Mouse (Mus musculus) C2C12 (cell line): ENCODE results near the gene Serhl. TPM values are rescaled to one million over a fixed set of nuclear protein-coding genes. Genes with fewer than 3 reads are reported as not detected.
"Not testable (repeated sequence)": the region's sequence is repeated elsewhere in the genome, so short reads cannot be mapped to it uniquely, and the experiment has no call there.

Experiments used
- H3K27me3 ChIP-seq: one replicate; pipeline ENCODE4 v1.6.1; 2011; ENCODE audit not compliant: control insufficient read depth, insufficient read depth, insufficient read length
- H3K36me3 ChIP-seq: one replicate; pipeline ENCODE4 v1.6.1; 2011; ENCODE audit not compliant: control insufficient read depth, insufficient read depth
- H3K4me3 ChIP-seq: one replicate; pipeline ENCODE4 v1.5.1; 2011; ENCODE audit warnings: mild to moderate bottlenecking, control low read depth; ENCODE audit not compliant: poor library complexity, insufficient read depth, severe bottlenecking
- H3K79me2 ChIP-seq: one replicate; pipeline ENCODE4 v1.6.1; 2011; ENCODE audit not compliant: control insufficient read depth, insufficient read depth
- H3K79me3 ChIP-seq: one replicate; pipeline ENCODE4 v1.6.1; 2011; ENCODE audit warnings: low read depth, control low read depth
- H3ac ChIP-seq: one replicate; pipeline ENCODE3; 2011; ENCODE audit warnings: low read depth; ENCODE audit not compliant: control insufficient read depth, insufficient read length
- CEBPB ChIP-seq: IDR thresholded peaks from one replicate; pipeline ENCODE4 v1.6.1; 2011; ENCODE audit warnings: low read depth, mild to moderate bottlenecking, control low read depth, moderate library complexity
- CTCF ChIP-seq: IDR thresholded peaks from one replicate; pipeline ENCODE4 v1.5.1; 2011; ENCODE audit not compliant: control insufficient read depth, insufficient read depth, insufficient read length
- FOSL1 ChIP-seq: IDR thresholded peaks from one replicate; pipeline ENCODE4 v1.8.0; 2011; ENCODE audit warnings: mild to moderate bottlenecking, low read length; ENCODE audit not compliant: poor library complexity, insufficient read depth, severe bottlenecking
- MAX ChIP-seq: IDR thresholded peaks from one replicate; pipeline ENCODE4 v1.6.1; 2011; ENCODE audit warnings: mild to moderate bottlenecking, control low read depth
- MYOD1 ChIP-seq: IDR thresholded peaks from one replicate; pipeline ENCODE4 v1.6.1; 2011; ENCODE audit warnings: low read depth; ENCODE audit not compliant: control insufficient read depth, insufficient read length
- MYOG ChIP-seq: IDR thresholded peaks from one replicate; pipeline ENCODE4 v1.6.1; 2011; ENCODE audit not compliant: control insufficient read depth, insufficient read length; ENCODE audit errors: extremely low read depth
- USF1 ChIP-seq: IDR thresholded peaks from one replicate; pipeline ENCODE4 v1.6.1; 2011; ENCODE audit warnings: low read depth, mild to moderate bottlenecking, control low read depth, moderate library complexity
- long read RNA-seq, 2 experiments: library from polyadenylated mRNA; unstranded; transcript quantifications; one replicate each; pipeline ENCODE4 v2.0.0; 2019 to 2020
- polyA plus RNA-seq: library from polyadenylated mRNA; unstranded; fragments of >200 nt; fragmentation: generic; extraction: Trizol; gene quantifications from one replicate; pipeline ENCODE4 v1.2.1, GENCODE M21; 2012; ENCODE audit warnings: missing spikeins

Gene Serhl
- 17.8 TPM for polyA plus RNA-seq
- long read RNA-seq, experiment 1, transcript Serhl-201 (12 exons, 1,371 nt) = major isoform, 24 of 35 reads
- long read RNA-seq, experiment 1, partial matches to known transcripts = 2 of 35 reads
- long read RNA-seq, experiment 1, other reads (novel, unspliced or antisense) = 6 of 35 reads
- long read RNA-seq, experiment 2, transcript Serhl-201 (12 exons, 1,371 nt) = major isoform, 21 of 33 reads
- long read RNA-seq, experiment 2, partial matches to known transcripts = 0 of 33 reads
- long read RNA-seq, experiment 2, other reads (novel, unspliced or antisense) = 11 of 33 reads

DNA sequence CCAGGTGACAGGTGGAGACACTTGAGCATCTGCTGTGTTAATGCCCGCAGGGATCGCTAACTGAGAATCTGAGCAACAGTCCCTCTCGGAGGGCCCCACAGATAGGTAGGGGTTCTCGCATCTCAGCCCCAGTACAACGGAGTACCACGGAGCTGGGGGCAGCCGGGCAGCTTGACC lies at the start of gene Serhl:
Serhl (plus strand) TSS at position 78 of the 177 bp plus-strand sequence.
- no peak within 1 kb of the TSS for H3ac ChIP-seq
- H3K36me3 ChIP-seq = no peaks in the 10 kb centered on the region
- H3K79me3 ChIP-seq = no peaks in the 10 kb centered on the region
- H3K79me2 ChIP-seq = no peaks in the 10 kb centered on the region
- TF ChIP-seq MYOG (no peak), MAX (no peak), USF1 (no peak), CTCF (no peak), CEBPB (no peak), MYOD1 (no peak), FOSL1 (no peak)
- peaks cover 20% of the 10 kb centered on the region for H3K27me3 ChIP-seq
- H3K4me3 ChIP-seq = no peak within 1 kb of the TSS

DNA sequence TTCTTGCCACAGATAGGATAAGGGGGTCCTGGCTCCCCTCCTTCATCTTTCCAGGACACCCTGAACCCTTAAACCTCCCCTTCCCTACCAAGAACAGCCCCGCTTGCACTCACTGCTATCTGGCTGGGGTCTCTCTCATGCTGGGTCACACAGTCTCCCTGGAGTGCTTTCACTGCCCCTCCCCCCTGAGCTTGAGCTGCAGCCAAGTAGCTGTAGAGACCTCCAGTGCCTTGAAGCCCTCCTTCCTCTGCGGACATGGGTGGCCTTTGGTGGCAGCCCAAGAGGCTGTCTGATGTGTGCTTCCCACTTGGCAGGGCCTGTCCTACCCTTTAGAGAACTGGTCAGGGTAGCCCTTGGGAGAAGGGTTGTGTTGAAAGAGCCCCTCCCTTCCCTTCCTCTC lies 49.1 kb upstream of the Serhl start:
- no peaks in the 10 kb centered on the region for H3K79me2 ChIP-seq
- no peaks in the 10 kb centered on the region for H3K36me3 ChIP-seq
- peaks cover 73% of the 10 kb centered on the region for H3K27me3 ChIP-seq
- no peak overlapping the region for H3ac ChIP-seq
- H3K4me3 ChIP-seq = no peak overlapping the region
- TF ChIP-seq CEBPB (no peak), MYOG (no peak), MAX (no peak), MYOD1 (no peak), CTCF (no peak), USF1 (no peak), FOSL1 (no peak)
- H3K79me3 ChIP-seq = no peaks in the 10 kb centered on the region

DNA sequence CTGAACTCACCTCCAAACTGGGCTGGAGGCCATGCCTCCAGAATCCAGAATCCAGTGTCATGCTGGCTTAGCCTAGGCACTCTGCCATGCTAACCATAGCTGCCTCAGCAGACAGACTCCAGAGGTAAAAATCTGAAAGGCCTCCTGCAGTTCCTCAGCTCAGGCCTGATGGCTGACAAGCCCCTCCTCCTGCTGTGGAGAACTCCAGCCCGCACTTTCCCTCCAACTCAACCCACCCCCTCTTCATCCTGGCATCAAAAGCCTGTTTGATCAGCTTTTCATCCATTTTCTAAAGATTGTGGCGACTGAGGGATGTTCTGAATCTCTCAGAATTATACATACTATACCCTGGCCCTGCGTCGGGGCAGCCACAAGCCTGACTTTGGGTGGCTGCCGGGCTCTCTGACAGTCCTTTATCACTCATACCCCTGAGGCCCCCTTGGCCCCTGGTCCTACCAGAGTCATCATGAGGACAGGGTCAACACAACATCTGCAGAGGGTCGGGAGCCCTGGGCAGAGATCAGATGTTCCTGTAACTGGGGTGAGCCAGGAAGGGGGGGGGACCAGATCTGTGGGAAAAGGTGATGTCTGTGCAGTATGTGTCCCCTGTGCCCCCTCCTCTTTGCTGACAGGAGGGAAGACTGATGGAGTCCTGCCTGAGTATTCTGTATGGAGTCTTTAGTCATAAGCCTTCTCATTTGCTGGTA lies 46.5 kb upstream of the Serhl start:
- no peaks in the 10 kb centered on the region for H3K36me3 ChIP-seq
- peaks cover 55% of the 10 kb centered on the region for H3K27me3 ChIP-seq
- H3K79me2 ChIP-seq = no peaks in the 10 kb centered on the region
- TF ChIP-seq FOSL1 (no peak), USF1 (no peak), CTCF (no peak), MAX (no peak), MYOG (no peak)
- H3ac ChIP-seq = no peak overlapping the region
- H3K4me3 ChIP-seq = no peak overlapping the region
- H3K79me3 ChIP-seq = no peaks in the 10 kb centered on the region

DNA sequence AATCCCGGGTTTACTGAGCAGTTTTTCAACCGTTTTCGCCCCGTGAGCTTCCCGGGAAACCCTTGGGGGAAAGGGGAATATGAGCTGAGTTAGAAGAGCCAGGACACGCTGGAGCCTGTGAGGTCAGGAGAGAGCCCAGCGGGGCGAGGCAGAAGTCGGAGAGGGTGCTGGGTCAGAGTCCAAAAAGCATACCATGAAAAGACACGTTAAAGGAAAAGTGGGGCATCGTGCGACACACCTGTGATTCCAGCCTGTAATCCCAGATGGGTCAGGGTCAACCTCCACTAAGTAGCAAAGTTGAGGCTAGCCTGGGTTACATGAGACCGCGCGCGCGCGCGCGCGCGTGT lies 46.0 kb upstream of the Serhl start:
- Histone ChIP-seq H3K79me3 (no peaks in the 10 kb centered on the region), H3K79me2 (no peaks in the 10 kb centered on the region), H3K4me3 (no peak overlapping the region), H3K36me3 (no peaks in the 10 kb centered on the region), H3ac (no peak overlapping the region), H3K27me3 (peaks cover 59% of the 10 kb centered on the region)
- TF ChIP-seq CTCF (no peak), CEBPB (no peak), MYOD1 (no peak), MAX (no peak), USF1 (no peak), MYOG (no peak), FOSL1 (no peak)

DNA sequence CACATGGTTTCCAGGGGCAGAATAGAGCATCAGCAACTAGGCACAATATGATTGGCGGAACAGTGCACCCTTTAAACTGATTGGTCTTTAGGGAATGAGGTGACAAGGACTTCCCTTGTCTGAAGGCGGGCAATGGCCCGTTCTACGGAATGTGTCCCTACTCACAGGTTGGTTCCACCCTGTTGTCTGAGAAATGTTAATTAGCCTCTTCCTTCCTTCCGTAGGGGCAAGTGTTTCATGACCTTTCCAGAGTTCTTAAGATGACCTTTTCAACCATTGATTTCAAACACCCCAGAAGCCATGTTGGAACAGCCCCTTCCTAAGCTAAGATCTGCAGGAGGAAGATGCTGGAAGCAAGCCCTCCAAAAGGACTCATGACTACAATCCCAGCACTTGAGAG lies 43.7 kb upstream of the Serhl start:
- H3K4me3 ChIP-seq, H3K79me2 ChIP-seq, H3K79me3 ChIP-seq, H3K36me3 ChIP-seq, H3ac ChIP-seq: not testable (repeated sequence)
- H3K27me3 ChIP-seq = peaks cover 50% of the 10 kb centered on the region

DNA sequence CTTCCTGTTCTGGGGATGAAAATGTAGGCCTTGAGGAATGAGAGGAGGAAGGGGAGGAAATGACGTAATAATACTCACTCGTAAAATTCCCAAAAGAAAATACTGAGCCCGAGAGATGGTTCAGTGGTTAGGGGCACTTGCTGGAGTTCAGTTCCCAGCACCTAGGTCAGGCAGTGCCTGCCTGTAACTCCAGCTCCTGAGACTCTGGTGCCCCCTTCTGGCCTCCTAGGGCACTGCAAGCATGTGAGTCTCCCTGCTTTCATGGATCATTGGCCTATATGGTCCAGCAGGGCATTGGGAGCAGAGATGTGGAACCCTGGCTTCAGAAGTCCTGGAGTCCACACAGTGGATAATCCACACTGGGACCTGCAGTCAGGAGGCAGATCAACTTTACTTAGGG lies 43.0 kb upstream of the Serhl start:
- Histone ChIP-seq H3K4me3 (no peak overlapping the region), H3K27me3 (peaks cover 49% of the 10 kb centered on the region), H3K79me3 (no peaks in the 10 kb centered on the region), H3ac (no peak overlapping the region), H3K36me3 (no peaks in the 10 kb centered on the region), H3K79me2 (no peaks in the 10 kb centered on the region)
- TF ChIP-seq MAX = no peak
- no peak for TF ChIP-seq MYOD1
- no peak for TF ChIP-seq CTCF
